Mouse (Mus musculus) stomach, embryonic 14.5 days (tissue): ENCODE data around the gene Usp12. TPM values are rescaled to one million over a fixed set of nuclear protein-coding genes. Genes with fewer than 3 reads are reported as not detected.

Experiments
- ATAC-seq: fragments of 200-750 bp; cut with Nextera tagmentation; 2 replicates; pipeline ENCODE4 v1.8.0; 2017; ENCODE audit warnings: low read depth, moderate TSS enrichment; ENCODE audit not compliant: insufficient number of reproducible peaks, insufficient read depth, low FRiP score
- H3K27ac ChIP-seq: fragments of 300-500 bp; sonication (generic); 2 replicates; pipeline ENCODE4 v1.5.1; 2014; ENCODE audit warnings: mild to moderate bottlenecking, low read length, moderate library complexity, mixed read lengths
- H3K27me3 ChIP-seq: fragments of 300-500 bp; sonication (generic); 2 replicates; pipeline ENCODE4 v1.6.1; 2014; ENCODE audit warnings: low read length, control low read depth, mixed read lengths; ENCODE audit not compliant: control insufficient read depth, insufficient read depth
- H3K36me3 ChIP-seq: fragments of 300-500 bp; sonication (generic); 2 replicates; pipeline ENCODE4 v1.6.1; 2014; ENCODE audit warnings: mild to moderate bottlenecking, control low read depth, low read length, moderate library complexity, mixed read lengths; ENCODE audit not compliant: control insufficient read depth, insufficient read depth
- H3K4me1 ChIP-seq: fragments of 300-500 bp; sonication (generic); 2 replicates; pipeline ENCODE4 v1.6.1; 2014; ENCODE audit warnings: low read length, control low read depth, mixed read lengths; ENCODE audit not compliant: control insufficient read depth, insufficient read depth
- H3K4me2 ChIP-seq: fragments of 300-500 bp; sonication (generic); replicated peaks from 2 replicates; pipeline ENCODE4 v1.6.1; 2014; ENCODE audit warnings: low read depth, low read length, control low read depth
- H3K4me3 ChIP-seq: fragments of 300-500 bp; sonication (generic); 2 replicates; pipeline ENCODE4 v1.5.1; 2014; ENCODE audit warnings: low read depth, low read length, control low read depth
- H3K9ac ChIP-seq: fragments of 300-500 bp; sonication (generic); replicated peaks from 2 replicates; pipeline ENCODE4 v1.6.1; 2014; ENCODE audit warnings: low read depth, mild to moderate bottlenecking, control low read depth, low read length, moderate library complexity, mixed read lengths
- H3K9me3 ChIP-seq: fragments of 300-500 bp; sonication (generic); 2 replicates; pipeline ENCODE4 v1.6.1; 2016; ENCODE audit warnings: low read depth, low read length, control low read depth; ENCODE audit not compliant: control insufficient read depth
- WGBS: fragments of 180-500 bp; shearing (Covaris S2); extraction: QIAGEN DNeasy Blood & Tissue Kit; methylation state at CpG from one replicate; pipeline ENCODE4 v1.1.7; 2014; 5-methylcytosine and 5-hydroxymethylcytosine counted together
- polyA plus RNA-seq: library from polyadenylated mRNA; unstranded; fragments of >200 nt; fragmentation: Nextera tagmentation; extraction: Ambion mirVana; gene quantifications from 2 replicates; pipeline ENCODE4 v1.2.1, GENCODE M21; 2014

Gene Usp12
- polyA plus RNA-seq, 1 experiment from 2014 or later, result 12.8 TPM

DNA sequence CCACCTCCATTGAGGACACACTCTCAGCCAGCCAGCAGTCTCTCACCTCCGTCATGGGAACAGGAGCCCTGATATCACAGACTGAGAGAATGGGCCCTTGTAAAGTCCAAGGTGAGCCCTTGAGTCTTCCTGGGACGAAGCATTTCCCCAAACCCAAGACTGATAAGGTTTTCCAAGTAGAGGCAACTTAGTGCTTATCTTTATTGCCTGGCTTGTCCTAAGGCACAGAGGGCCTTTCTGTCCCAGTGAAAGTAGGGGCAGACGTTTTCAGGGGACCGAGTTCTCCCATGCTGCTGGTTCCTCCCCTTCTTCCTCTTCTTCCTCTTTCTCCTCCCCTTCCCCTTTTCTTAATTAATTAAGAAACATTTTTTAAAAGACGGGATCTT is 101.8 kb downstream of the Usp12 start:
- H3K27me3 ChIP-seq, result no peaks in the 10 kb centered on the region
- H3K9me3 ChIP-seq, result no peaks in the 10 kb centered on the region
- peaks cover 9% of the 10 kb centered on the region for H3K4me1 ChIP-seq
- no peaks in the 10 kb centered on the region for H3K36me3 ChIP-seq
- H3K9ac ChIP-seq, result no peak overlapping the region
- H3K27ac ChIP-seq, result peak overlapping the region; percentile 72
- H3K4me2 ChIP-seq, result no peak overlapping the region
- ATAC-seq, result peak; percentile 44; the same call in 1 of the 2 replicates
- no peak overlapping the region for H3K4me3 ChIP-seq
- WGBS, result 65% methylated on average over 5 of the region's 5 CpGs

GRCm38 (mm10) chr5:146692361-146692975 is 102.3 kb downstream of the Usp12 start:
- H3K4me2 ChIP-seq, result no peak overlapping the region
- no peaks in the 10 kb centered on the region for H3K36me3 ChIP-seq
- no peaks in the 10 kb centered on the region for H3K27me3 ChIP-seq
- H3K4me1 ChIP-seq, result peaks cover 9% of the 10 kb centered on the region
- ATAC-seq, result peak; percentile 70
- WGBS, result 13% methylated on average over 7 of the region's 7 CpGs
- H3K27ac ChIP-seq, result peak overlapping the region; percentile 72
- H3K9ac ChIP-seq, result no peak overlapping the region
- no peaks in the 10 kb centered on the region for H3K9me3 ChIP-seq
- H3K4me3 ChIP-seq, result no peak overlapping the region

GRCm38 (mm10) chr5:146691745-146692144 is 103.1 kb downstream of the Usp12 start:
- WGBS, result 59% methylated on average over 8 of the region's 8 CpGs
- H3K36me3 ChIP-seq, result no peaks in the 10 kb centered on the region
- H3K4me2 ChIP-seq, result no peak overlapping the region
- H3K9ac ChIP-seq, result no peak overlapping the region
- no peaks in the 10 kb centered on the region for H3K9me3 ChIP-seq
- H3K4me3 ChIP-seq, result no peak overlapping the region
- H3K27me3 ChIP-seq, result no peaks in the 10 kb centered on the region
- ATAC-seq, result peak; percentile 15; the same call in 1 of the 2 replicates
- no peak overlapping the region; the same call in 1 of the 2 replicates for H3K27ac ChIP-seq
- H3K4me1 ChIP-seq, result peaks cover 9% of the 10 kb centered on the region

DNA sequence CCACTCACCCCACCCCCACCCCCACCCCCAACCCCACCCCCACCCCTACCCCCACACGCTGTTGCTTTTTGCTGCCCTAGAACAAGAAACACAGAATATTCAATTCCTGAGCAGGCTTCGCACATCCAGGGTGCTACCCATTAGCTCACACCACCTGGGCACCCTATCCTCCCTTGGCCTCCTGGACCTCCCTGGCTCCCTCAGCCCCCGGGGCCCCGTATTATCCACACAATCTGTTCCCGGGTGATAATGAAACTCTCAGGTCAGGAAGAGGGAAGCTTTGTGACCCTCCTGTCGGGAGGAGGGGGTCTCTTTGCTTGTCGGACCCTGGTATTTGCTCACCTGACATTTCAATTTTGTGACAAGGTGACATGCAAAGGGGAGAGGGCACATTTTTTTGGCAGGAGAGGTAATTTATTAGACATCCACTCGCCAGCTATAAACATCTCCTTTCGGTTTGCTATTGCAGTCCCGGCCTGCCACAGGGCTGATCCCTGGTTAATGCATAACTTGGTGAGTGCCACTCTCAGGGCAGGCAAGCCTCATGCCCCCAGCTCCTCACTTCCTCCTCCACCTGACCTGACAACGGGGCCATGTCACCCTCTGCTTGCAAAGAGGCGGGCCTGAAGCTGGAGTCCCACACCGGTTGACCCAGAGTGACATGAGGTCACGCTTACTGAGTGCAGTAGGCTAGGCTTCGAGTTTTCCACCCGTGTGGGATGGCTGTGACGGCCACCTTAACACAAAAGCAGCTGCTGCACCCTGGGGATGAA is 107.1 kb downstream of the Usp12 start:
- H3K4me3 ChIP-seq, result no peak overlapping the region
- no peak overlapping the region for H3K9ac ChIP-seq
- peaks cover 13% of the 10 kb centered on the region for H3K4me1 ChIP-seq
- WGBS, result 29% methylated on average over 17 of the region's 17 CpGs
- ATAC-seq, result peak; percentile 71
- H3K4me2 ChIP-seq, result 0 out of 2 replicates have a peak overlapping the region, but pooled peaks have one; percentile 0
- H3K27ac ChIP-seq, result peak overlapping the region; percentile 68; the same call in 1 of the 2 replicates
- H3K36me3 ChIP-seq, result no peaks in the 10 kb centered on the region
- H3K27me3 ChIP-seq, result no peaks in the 10 kb centered on the region
- H3K9me3 ChIP-seq, result no peaks in the 10 kb centered on the region

GRCm38 (mm10) chr5:146686954-146687353 is 107.9 kb downstream of the Usp12 start:
- no peak overlapping the region for H3K27ac ChIP-seq
- H3K4me2 ChIP-seq, result no peak overlapping the region
- ATAC-seq, result no peak
- H3K9ac ChIP-seq, result no peak overlapping the region
- no peaks in the 10 kb centered on the region for H3K27me3 ChIP-seq
- no peaks in the 10 kb centered on the region for H3K9me3 ChIP-seq
- H3K36me3 ChIP-seq, result no peaks in the 10 kb centered on the region
- peaks cover 8% of the 10 kb centered on the region; the same call in 1 of the 2 replicates for H3K4me1 ChIP-seq
- WGBS, result 69% methylated on average over 12 of the region's 12 CpGs
- H3K4me3 ChIP-seq, result no peak overlapping the region

Other genes starting within 250 kb of the Usp12 start
- not detected in 2 replicates for gene Gm3415, start 238.9 kb downstream of the Usp12 start, polyA plus RNA-seq
- not detected in 2 replicates for gene Gpr12, start 209.8 kb downstream of the Usp12 start, polyA plus RNA-seq
- gene Rpl21, start 37.9 kb upstream of the Usp12 start, polyA plus RNA-seq, result 738 and 754 TPM in 2 replicates
- 10.3 and 12.0 TPM in 2 replicates for gene Rasl11a, start 50.1 kb upstream of the Usp12 start, polyA plus RNA-seq
- gene Gtf3a, start 153.7 kb upstream of the Usp12 start, polyA plus RNA-seq, result 121 and 122 TPM in 2 replicates
- gene Mtif3, start 168.8 kb upstream of the Usp12 start, polyA plus RNA-seq, result 28.6 and 29.9 TPM in 2 replicates